Mouse (Mus musculus): ENCODE data around the gene Crtc1. TPM values are rescaled to one million over a fixed set of nuclear protein-coding genes. Genes with fewer than 3 reads are reported as not detected.

Gene Crtc1
- total RNA-seq, 1 experiment: 4.9 TPM

DNA sequence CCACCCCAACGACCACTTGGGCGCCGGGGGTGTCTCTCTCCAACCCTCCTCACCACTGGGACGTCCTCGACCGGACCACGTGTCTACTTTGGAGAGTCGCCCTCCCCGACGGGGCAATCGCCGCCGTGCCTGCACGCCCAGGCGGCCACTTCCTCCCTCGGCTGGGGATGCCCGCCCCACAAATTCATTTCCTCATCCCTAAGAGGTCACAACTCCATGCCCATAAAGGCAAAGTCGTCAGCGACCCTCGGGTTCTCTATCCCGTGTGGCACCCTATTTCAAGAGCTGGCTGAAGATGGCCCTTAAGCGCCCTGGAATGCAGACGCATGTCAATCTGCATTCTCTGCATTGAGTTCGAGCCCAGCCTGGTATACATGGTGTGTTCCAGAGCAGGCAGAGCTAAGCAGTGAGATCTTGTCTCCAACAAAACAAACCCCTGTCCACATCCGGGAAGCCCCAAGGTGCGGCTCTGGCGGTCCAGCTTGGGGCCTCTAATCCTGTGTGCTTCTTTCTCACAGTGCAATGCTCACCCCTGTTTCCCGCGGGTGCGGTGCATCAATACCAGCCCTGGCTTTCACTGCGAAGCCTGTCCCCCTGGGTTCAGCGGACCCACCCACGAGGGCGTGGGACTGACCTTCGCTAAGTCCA is 64.0 kb downstream of the Crtc1 start:
- TF ChIP-seq ZC3H11A (IDR thresholded peaks at IDR 0.05; ENCODE audit: borderline replicate concordance, low read depth, low read length) (no peak), MAFK (IDR thresholded peaks at IDR 0.05; ENCODE audit: insufficient read depth, low read depth, low read length) (no peak)
- in situ Hi-C loops (cut with MboI; ENCODE audit: low sequenced_read_pairs in 2 of 2, unreplicated experiment in 2 of 2): no loop called here
- H3K36me3 ChIP-seq (ENCODE audit: control insufficient read depth, insufficient read depth, low read length, poor library complexity, severe bottlenecking): no peaks in the 10 kb centered on the region
- H3K4me1 ChIP-seq (ENCODE audit: control insufficient read depth in 2 of 2, insufficient read depth in 2 of 2, low read length in 2 of 2, poor library complexity in 1 of 2): peaks cover 0 to 20% of the 10 kb centered on the region in 2 experiments; a peak in 1 of 4 replicates
- no peak for DNase-seq (ENCODE audit: low read depth, low spot score)
- peak overlapping the region; percentile 85 to 92; a peak in 2 of 4 replicates for H3K4me3 ChIP-seq (ENCODE audit: insufficient read depth in 1 of 2, low read depth in 1 of 2, low read length in 2 of 2, poor library complexity in 1 of 2, severe bottlenecking in 1 of 2)
- no peak overlapping the region for H3K9ac ChIP-seq (ENCODE audit: insufficient read depth, low read depth, low read length, poor library complexity, severe bottlenecking)
- no peaks in the 10 kb centered on the region for H3K9me3 ChIP-seq (ENCODE audit: control insufficient read depth, insufficient read depth, low read depth, low read length)
- no peak overlapping the region for H3K27ac ChIP-seq (ENCODE audit: insufficient read depth, low read depth, low read length, poor library complexity, severe bottlenecking)

DNA sequence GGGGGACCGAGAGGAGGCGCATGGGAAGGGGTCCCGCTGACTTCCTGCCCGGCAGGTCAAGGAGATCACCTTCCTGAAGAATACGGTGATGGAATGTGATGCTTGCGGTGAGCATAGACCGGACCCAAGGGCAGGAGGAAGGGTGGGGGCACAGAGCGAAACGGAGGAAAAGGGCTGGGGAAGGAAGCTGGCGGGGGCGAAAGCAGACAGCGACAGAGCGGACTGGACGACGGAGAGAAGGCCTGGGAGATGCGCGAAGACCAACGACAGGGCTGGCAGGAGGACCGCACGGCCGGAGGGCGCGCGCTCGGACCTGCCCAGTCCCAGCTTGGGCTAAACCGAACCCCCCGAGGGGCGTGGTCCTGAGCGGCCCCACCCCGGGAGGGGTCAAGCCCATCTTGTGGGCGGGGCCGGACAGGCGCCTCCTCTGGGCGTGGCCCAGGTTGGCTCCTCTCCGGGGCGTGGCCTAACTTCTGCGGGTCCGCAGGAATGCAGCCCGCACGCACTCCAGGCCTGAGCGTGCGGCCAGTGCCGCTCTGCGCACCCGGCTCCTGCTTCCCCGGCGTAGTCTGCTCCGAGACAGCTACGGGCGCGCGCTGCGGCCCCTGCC is 65.0 kb downstream of the Crtc1 start:
- Histone ChIP-seq H3K4me3 (ENCODE audit: insufficient read depth in 1 of 2, low read depth in 1 of 2, low read length in 2 of 2, poor library complexity in 1 of 2, severe bottlenecking in 1 of 2) (peak overlapping the region; percentile 85 to 92), H3K36me3 (ENCODE audit: control insufficient read depth, insufficient read depth, low read length, poor library complexity, severe bottlenecking) (no peaks in the 10 kb centered on the region), H3K27ac (ENCODE audit: insufficient read depth, low read depth, low read length, poor library complexity, severe bottlenecking) (no peak overlapping the region), H3K9me3 (ENCODE audit: control insufficient read depth, insufficient read depth, low read depth, low read length) (no peaks in the 10 kb centered on the region), H3K9ac (ENCODE audit: insufficient read depth, low read depth, low read length, poor library complexity, severe bottlenecking) (peak overlapping the region; percentile 47), H3K4me1 (ENCODE audit: control insufficient read depth in 2 of 2, insufficient read depth in 2 of 2, low read length in 2 of 2, poor library complexity in 1 of 2) (peaks cover 0 to 20% of the 10 kb centered on the region in 2 experiments; a peak in 1 of 4 replicates)
- in situ Hi-C loops (cut with MboI; ENCODE audit: low sequenced_read_pairs in 2 of 2, unreplicated experiment in 2 of 2): no loop called here
- TF ChIP-seq HCFC1 (IDR thresholded peaks at IDR 0.05; ENCODE audit: borderline replicate concordance, insufficient read depth, low read length) (0 out of 2 replicates have a peak, but pooled peaks have one; percentile 27), ZC3H11A (IDR thresholded peaks at IDR 0.05; ENCODE audit: borderline replicate concordance, low read depth, low read length) (no peak), MAFK (IDR thresholded peaks at IDR 0.05; ENCODE audit: insufficient read depth, low read depth, low read length) (no peak), ZNF384 (IDR thresholded peaks at IDR 0.05; ENCODE audit: low read depth, low read length) (no peak)
- peak; percentile 76 for DNase-seq (ENCODE audit: low read depth, low spot score)

DNA sequence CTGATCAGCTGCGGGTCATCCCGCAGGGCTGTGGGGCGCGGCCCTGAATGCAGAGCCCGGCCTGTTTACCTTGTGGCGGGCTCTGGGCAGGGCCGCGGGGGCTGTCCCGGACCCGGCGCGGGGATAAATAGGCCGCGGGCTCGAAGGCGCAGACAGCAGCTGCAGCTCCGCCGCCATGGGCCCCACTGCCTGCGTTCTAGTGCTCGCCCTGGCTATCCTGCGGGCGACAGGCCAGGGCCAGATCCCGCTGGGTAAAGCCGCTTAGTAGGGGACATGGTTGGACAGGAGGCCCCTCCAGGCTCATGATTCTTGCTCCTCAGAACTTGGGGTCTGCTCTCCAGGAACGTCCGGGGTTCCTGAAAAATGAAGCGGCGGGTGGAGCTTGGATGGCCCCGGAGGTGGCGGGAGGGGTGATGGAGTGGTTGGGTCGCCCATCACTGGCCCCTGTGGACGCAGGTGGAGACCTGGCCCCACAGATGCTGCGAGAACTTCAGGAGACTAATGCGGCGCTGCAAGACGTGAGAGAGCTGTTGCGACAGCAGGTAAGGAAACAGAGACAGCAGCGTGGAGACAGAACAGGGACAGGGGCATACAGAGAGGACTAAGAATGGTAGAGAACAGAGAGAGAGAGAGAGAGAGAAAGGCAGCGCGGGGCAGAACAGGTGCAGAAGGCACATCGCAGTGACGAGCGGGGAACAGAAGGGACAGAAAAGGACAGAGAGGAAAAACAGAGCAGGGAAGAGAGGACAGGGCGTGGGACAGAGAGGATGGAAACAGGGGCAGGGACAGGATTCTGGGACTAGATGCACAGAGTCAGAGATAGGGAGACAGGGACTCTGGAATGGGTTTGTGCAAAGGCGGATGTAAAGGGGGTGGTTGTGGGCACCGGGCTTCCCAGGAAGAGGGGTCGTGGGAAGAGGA is 65.7 kb downstream of the Crtc1 start, which contains the start of gene Comp:
TSS of gene Comp (plus strand) at position 162 of the 921 bp plus-strand sequence.
- H3K27ac ChIP-seq (ENCODE audit: insufficient read depth, low read depth, low read length, poor library complexity, severe bottlenecking): no peak within 1 kb of the TSS
- H3K9ac ChIP-seq (ENCODE audit: insufficient read depth, low read depth, low read length, poor library complexity, severe bottlenecking): peak within 1 kb of the TSS; percentile 47
- TF ChIP-seq ZNF384 (IDR thresholded peaks at IDR 0.05; ENCODE audit: low read depth, low read length): no peak
- no peak for TF ChIP-seq ZC3H11A (IDR thresholded peaks at IDR 0.05; ENCODE audit: borderline replicate concordance, low read depth, low read length)
- TF ChIP-seq MAFK (IDR thresholded peaks at IDR 0.05; ENCODE audit: insufficient read depth, low read depth, low read length): no peak
- no peak for TF ChIP-seq HCFC1 (IDR thresholded peaks at IDR 0.05; ENCODE audit: borderline replicate concordance, insufficient read depth, low read length)
- TF ChIP-seq CHD2 (IDR thresholded peaks at IDR 0.05; ENCODE audit: low read depth, low read length): no peak
- in situ Hi-C loops (cut with MboI; ENCODE audit: low sequenced_read_pairs in 2 of 2, unreplicated experiment in 2 of 2): no loop called here
- DNase-seq (ENCODE audit: low read depth, low spot score): no peak
- peaks cover 0 to 20% of the 10 kb centered on the region in 2 experiments; a peak in 1 of 4 replicates for H3K4me1 ChIP-seq (ENCODE audit: control insufficient read depth in 2 of 2, insufficient read depth in 2 of 2, low read length in 2 of 2, poor library complexity in 1 of 2)
- no peaks in the 10 kb centered on the region for H3K9me3 ChIP-seq (ENCODE audit: control insufficient read depth, insufficient read depth, low read depth, low read length)
- H3K36me3 ChIP-seq (ENCODE audit: control insufficient read depth, insufficient read depth, low read length, poor library complexity, severe bottlenecking): no peaks in the 10 kb centered on the region
- peak within 1 kb of the TSS; percentile 85 to 92 for H3K4me3 ChIP-seq (ENCODE audit: insufficient read depth in 1 of 2, low read depth in 1 of 2, low read length in 2 of 2, poor library complexity in 1 of 2, severe bottlenecking in 1 of 2)

DNA sequence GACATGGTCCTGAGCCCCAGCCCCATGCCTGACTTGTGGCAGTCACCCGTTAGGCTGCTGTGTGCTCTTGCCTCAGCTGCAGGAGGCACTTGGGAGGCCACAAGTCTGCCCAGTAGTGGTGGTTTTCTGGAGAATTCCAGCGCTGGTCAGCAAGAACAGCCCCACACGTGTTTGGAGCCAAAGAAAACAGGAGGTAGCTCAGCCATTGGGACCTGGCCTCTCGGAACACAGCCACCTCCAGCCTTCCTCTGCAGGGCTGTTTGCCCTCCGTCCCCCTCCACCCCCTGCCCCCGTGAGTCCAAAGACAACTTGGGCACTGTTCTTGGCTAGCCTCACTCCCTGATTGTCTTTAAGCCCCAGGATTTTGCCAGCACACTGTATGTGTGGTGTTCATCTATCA is 67.4 kb downstream of the Crtc1 start:
- no peak overlapping the region for H3K27ac ChIP-seq (ENCODE audit: insufficient read depth, low read depth, low read length, poor library complexity, severe bottlenecking)
- peaks cover 0 to 20% of the 10 kb centered on the region in 2 experiments; a peak in 1 of 4 replicates for H3K4me1 ChIP-seq (ENCODE audit: control insufficient read depth in 2 of 2, insufficient read depth in 2 of 2, low read length in 2 of 2, poor library complexity in 1 of 2)

More for the DNA sequence above, 67.4 kb downstream of the Crtc1 start:
- H3K9me3 ChIP-seq (ENCODE audit: control insufficient read depth, insufficient read depth, low read depth, low read length): no peaks in the 10 kb centered on the region
- TF ChIP-seq CHD2 (IDR thresholded peaks at IDR 0.05; ENCODE audit: low read depth, low read length): no peak
- no peak for TF ChIP-seq HCFC1 (IDR thresholded peaks at IDR 0.05; ENCODE audit: borderline replicate concordance, insufficient read depth, low read length)
- no peak for TF ChIP-seq ZNF384 (IDR thresholded peaks at IDR 0.05; ENCODE audit: low read depth, low read length)
- TF ChIP-seq MAFK (IDR thresholded peaks at IDR 0.05; ENCODE audit: insufficient read depth, low read depth, low read length): no peak
- no peak for TF ChIP-seq ZC3H11A (IDR thresholded peaks at IDR 0.05; ENCODE audit: borderline replicate concordance, low read depth, low read length)
- in situ Hi-C loops (cut with MboI; ENCODE audit: low sequenced_read_pairs in 2 of 2, unreplicated experiment in 2 of 2): no loop called here
- no peak overlapping the region for H3K9ac ChIP-seq (ENCODE audit: insufficient read depth, low read depth, low read length, poor library complexity, severe bottlenecking)
- H3K36me3 ChIP-seq (ENCODE audit: control insufficient read depth, insufficient read depth, low read length, poor library complexity, severe bottlenecking): no peaks in the 10 kb centered on the region
- DNase-seq (ENCODE audit: low read depth, low spot score): no peak
- no peak overlapping the region for H3K4me3 ChIP-seq (ENCODE audit: insufficient read depth in 1 of 2, low read depth in 1 of 2, low read length in 2 of 2, poor library complexity in 1 of 2, severe bottlenecking in 1 of 2)
